Mouse (Mus musculus) cerebellum, adult 2 months (tissue): ENCODE measurements at regions not wholly inside any gene's neighbourhood (a gene's known extent, or its start where the extent isn't known, plus 50 kb on each side); places are given as distances from the start of the nearest gene placed in this dataset.

ENCODE experiments used
- DNase-seq, 2 experiments: peaks; one replicate each; pipeline ENCODE4 v3.0.0; 2021
- H3K27ac ChIP-seq: fragments of 200-500 bp; 2 replicates; pipeline ENCODE4 v1.5.1; 2012; ENCODE audit warnings: low read length, control low read depth, inconsistent platforms; ENCODE audit not compliant: insufficient read depth
- H3K27me3 ChIP-seq: fragments of 200-500 bp; 2 replicates; pipeline ENCODE4 v1.6.1; 2012; ENCODE audit warnings: inconsistent platforms, mild to moderate bottlenecking, low read length, moderate library complexity; ENCODE audit not compliant: control insufficient read depth, insufficient read depth
- H3K4me1 ChIP-seq: fragments of 200-500 bp; 2 replicates; pipeline ENCODE4 v1.6.1; 2011; ENCODE audit warnings: low read length; ENCODE audit not compliant: control insufficient read depth, insufficient read depth
- H3K4me3 ChIP-seq: fragments of 200-500 bp; replicated peaks from 2 replicates; pipeline ENCODE3; 2011; ENCODE audit warnings: mild to moderate bottlenecking, low read depth, low read length, control low read depth; ENCODE audit not compliant: insufficient read depth
- CTCF ChIP-seq: fragments of 200-500 bp; IDR thresholded peaks from 2 replicates; pipeline ENCODE4 v1.5.1; 2011; ENCODE audit warnings: low read depth, mild to moderate bottlenecking, control low read depth, low read length, moderate library complexity, borderline replicate concordance; ENCODE audit not compliant: insufficient read depth
- POLR2A ChIP-seq: fragments of 200-500 bp; IDR thresholded peaks from 2 replicates; pipeline ENCODE4 v1.6.1; 2011; ENCODE audit warnings: low read length, control low read depth, borderline replicate concordance; ENCODE audit not compliant: insufficient read depth
- WGBS: fragments of 180-500 bp; shearing (Covaris S2); methylation state at CpG from one replicate; pipeline ENCODE4 v1.1.7; 2018; 5-methylcytosine and 5-hydroxymethylcytosine counted together

DNA sequence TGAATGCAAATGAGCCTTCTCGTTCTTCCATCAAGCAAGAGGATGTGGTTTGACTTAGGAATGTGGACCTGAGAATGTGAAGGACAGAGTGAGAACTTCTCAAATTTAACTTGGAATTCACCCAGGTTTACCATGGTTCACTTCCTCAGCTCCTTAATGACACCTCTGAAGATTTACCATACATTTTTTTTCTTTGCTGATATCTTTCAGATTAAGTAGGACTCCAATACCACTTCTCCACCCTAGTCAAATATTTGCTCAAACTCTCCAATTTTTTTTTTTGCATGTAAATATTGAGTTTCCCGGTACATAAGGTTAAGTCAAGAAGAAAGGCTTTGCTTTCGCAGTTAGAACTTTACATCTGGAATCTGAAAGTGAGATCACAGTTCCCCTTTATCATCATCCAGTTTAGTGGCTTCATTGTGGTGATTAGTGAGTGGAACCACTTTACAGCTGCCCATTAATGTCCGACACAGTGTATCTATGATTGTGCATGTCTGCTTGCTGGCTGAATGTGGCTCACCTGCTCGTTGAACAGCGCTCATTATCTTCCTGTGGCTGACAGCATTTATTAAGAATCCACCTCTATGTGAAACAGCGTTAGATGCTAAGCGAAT lies 446.0 kb upstream of the Adam34 start:
- WGBS, result 89% methylated on average over 8 of the region's 8 CpGs
- TF ChIP-seq POLR2A (no peak), CTCF (no peak)
- Histone ChIP-seq H3K4me1 (no peaks in the 10 kb centered on the region), H3K4me3 (no peak overlapping the region), H3K27ac (no peak overlapping the region), H3K27me3 (no peaks in the 10 kb centered on the region)
- no peak for DNase-seq

DNA sequence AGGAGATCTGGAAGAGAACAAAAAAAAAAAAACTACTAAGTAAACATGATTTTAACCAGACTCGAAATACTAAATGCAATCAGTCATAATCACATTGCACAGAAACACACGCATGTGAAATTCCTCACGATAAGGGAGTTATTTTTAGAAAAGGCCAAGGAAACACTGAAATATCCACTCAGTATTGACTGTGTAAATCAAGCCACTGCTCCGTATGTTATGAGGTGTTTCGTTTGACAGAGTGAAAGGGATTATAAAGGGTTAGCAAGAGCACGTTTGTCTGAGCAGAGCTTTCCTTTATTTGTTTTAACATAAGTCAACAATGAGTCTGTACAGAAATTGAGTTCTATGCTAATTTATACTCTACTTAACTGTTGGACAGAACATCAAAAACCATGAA lies 455.3 kb upstream of the Adam34 start:
- TF ChIP-seq CTCF (no peak), POLR2A (no peak)
- Histone ChIP-seq H3K4me3 (no peak overlapping the region), H3K27ac (no peak overlapping the region), H3K27me3 (no peaks in the 10 kb centered on the region), H3K4me1 (no peaks in the 10 kb centered on the region)
- DNase-seq, result no peak
- 72% methylated on average over 6 of the region's 6 CpGs for WGBS

DNA sequence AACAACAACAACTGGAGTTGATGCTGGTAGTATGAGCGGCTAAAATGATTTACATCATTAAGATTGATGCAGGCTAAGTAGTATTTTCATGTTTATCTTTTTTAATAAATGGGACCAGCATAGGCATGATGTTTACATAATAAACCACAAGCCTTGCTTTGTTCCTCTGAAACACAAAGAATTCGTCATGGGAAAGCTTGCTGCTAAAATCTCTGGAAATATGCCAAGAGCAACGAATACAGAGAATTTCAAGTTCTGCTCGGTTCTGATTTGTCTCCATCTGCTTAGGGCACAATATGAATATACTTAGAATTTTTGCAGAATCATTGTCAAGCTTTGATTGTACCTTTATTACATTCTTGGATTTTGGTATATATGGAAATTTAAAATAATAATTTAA lies 467.2 kb upstream of the Adam34 start:
- WGBS, result 22% methylated on average over 4 of the region's 4 CpGs
- TF ChIP-seq CTCF (no peak), POLR2A (no peak)
- Histone ChIP-seq H3K27me3 (no peaks in the 10 kb centered on the region), H3K4me1 (no peaks in the 10 kb centered on the region), H3K4me3 (no peak overlapping the region), H3K27ac (no peak overlapping the region)
- peak in 1 of 2 experiments; percentile 35 for DNase-seq

DNA sequence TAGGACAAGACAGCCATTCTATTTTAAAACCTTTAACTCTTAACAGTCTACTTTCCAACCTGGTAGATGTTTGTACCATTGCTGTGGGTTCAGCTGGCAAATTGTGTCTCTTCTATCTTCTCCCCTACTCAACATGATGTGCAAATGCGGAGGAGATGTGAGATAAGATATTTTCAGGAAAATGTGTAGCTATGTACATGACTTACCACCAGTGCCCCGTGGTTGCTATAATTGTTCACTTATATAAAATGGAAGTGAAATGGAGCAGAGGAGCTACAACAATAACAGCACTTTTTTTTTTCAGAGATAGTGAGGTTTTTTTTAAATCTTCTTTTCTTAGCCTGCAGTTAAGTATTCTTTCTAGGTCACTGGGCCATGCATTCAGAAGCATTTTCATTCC lies 492.4 kb upstream of the Adam34 start:
- H3K4me3 ChIP-seq, result no peak overlapping the region
- no peaks in the 10 kb centered on the region for H3K4me1 ChIP-seq
- H3K27ac ChIP-seq, result no peak overlapping the region
- no peaks in the 10 kb centered on the region for H3K27me3 ChIP-seq
- no peak for DNase-seq
- TF ChIP-seq CTCF (no peak), POLR2A (no peak)
- WGBS, result 84% methylated on average over 2 of the region's 2 CpGs

DNA sequence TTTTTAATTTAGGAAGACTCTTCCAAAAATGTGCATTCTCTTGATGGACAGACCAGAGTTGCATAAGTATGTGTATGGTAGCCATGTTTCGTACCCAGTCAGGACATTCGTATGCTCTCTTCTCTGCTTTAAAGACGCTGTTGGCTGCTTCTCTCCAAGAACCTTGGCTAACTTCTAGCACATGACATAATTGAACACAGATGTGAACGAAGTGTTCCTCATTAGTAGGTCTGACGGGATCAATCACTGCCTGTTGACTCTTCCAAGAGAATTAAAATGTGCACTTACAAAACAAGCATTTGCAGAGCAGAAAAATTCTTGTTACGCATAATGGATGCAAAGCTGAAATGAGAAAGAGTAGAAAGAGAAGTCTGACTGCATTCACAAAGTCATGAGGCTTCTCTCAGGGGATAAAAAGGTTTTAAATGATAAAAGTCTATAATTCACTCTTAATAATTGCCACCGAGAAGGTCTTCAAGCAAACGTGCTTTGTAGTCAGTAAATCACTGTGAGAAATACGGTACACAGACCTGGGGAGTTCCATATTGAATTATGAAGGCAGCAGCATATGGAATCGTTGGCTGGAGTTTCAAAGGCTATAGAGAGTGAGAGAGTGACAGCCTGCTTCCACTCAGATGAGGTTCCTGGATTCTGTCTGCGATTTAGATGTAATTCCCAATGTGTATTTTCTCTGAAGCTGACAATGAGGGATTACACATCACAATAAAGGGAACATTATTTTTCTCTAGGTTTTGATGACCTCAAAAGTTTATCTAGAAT lies 496.7 kb upstream of the Adam34 start:
- no peak for TF ChIP-seq POLR2A
- no peak for TF ChIP-seq CTCF
- DNase-seq, result no peak
- 62% methylated on average over 11 of the region's 11 CpGs for WGBS
- H3K27me3 ChIP-seq, result no peaks in the 10 kb centered on the region
- H3K4me1 ChIP-seq, result no peaks in the 10 kb centered on the region
- no peak overlapping the region for H3K27ac ChIP-seq
- no peak overlapping the region for H3K4me3 ChIP-seq

DNA sequence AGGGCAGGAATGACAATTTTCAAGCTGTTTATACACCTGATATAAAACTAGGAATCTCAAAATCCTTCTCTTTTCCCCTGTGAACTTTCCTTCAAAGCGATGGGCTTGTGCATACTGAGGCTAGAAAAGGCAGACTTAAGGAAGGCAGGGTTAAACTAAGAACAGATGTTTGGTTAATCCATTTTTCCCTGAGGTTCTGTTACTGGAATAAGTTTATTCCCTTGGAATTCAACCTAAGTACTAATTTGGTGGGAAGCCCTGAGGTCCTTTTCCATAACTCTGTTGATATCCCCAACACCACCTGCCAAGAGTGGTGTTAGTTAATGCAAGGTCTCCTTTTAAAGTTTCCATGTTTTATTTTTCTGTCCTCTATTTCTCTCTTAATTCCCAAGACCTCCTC lies 512.5 kb upstream of the Adam34 start:
- H3K4me1 ChIP-seq, result no peaks in the 10 kb centered on the region
- TF ChIP-seq CTCF, result no peak
- TF ChIP-seq POLR2A, result no peak
- no peak overlapping the region for H3K4me3 ChIP-seq
- no peak overlapping the region for H3K27ac ChIP-seq
- H3K27me3 ChIP-seq, result no peaks in the 10 kb centered on the region
- 98% methylated on average over 1 of the region's 1 CpGs for WGBS
- no peak for DNase-seq

DNA sequence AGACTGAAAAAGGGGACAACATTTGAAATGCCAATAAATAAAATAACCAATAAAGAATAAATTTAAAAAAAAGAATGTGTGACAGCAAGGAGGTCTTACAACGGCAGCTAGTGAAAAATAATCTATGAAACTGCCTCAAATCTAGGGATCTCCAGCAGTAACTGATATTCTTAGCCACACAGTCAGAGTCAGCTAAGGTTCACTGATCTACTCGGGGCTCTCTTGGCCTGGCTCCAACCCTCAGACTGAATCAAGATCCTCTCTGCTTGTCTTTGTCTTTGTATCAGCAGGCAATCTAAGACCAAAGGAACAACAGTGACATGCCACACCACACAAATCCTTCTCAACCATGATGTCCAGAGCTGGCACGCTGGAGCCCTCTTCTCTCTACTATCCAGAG lies 542.5 kb upstream of the Adam34 start:
- Histone ChIP-seq H3K27me3 (no peaks in the 10 kb centered on the region), H3K27ac (no peak overlapping the region), H3K4me1 (no peaks in the 10 kb centered on the region), H3K4me3 (no peak overlapping the region)
- 39% methylated on average over 3 of the region's 3 CpGs for WGBS
- no peak for DNase-seq
- no peak for TF ChIP-seq POLR2A
- TF ChIP-seq CTCF, result no peak

DNA sequence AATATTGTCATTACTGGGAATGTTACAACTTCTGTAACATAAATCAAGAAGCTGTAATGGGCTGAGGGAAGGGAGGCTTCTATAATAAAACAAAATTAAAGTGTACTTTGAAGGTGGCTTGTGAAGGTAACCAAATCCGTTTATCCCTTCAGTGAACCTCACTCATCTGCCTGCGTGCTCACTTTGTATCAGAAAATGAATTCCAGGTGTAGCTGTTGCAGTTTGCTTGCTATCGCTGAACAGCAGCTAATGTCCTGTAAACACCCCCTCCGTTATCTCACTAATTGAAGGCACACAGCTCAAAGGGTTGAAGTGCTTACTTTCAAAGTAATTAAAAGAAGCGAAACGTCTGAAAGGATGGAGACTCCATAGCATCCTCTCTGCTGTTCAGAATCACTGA lies 547.2 kb upstream of the Adam34 start:
- Histone ChIP-seq H3K27ac (no peak overlapping the region), H3K4me1 (no peaks in the 10 kb centered on the region), H3K27me3 (no peaks in the 10 kb centered on the region), H3K4me3 (no peak overlapping the region)
- 89% methylated on average over 6 of the region's 6 CpGs for WGBS
- TF ChIP-seq CTCF, result no peak
- TF ChIP-seq POLR2A, result no peak
- DNase-seq, result no peak
